Mouse (Mus musculus): Measurements from ENCODE around the gene Ccdc88b. TPM values are rescaled to one million over a fixed set of nuclear protein-coding genes. Genes with fewer than 3 reads are reported as not detected.

Gene Ccdc88b
- polyA plus RNA-seq, 1 experiment from 2014 or later, result 1.6 TPM

DNA sequence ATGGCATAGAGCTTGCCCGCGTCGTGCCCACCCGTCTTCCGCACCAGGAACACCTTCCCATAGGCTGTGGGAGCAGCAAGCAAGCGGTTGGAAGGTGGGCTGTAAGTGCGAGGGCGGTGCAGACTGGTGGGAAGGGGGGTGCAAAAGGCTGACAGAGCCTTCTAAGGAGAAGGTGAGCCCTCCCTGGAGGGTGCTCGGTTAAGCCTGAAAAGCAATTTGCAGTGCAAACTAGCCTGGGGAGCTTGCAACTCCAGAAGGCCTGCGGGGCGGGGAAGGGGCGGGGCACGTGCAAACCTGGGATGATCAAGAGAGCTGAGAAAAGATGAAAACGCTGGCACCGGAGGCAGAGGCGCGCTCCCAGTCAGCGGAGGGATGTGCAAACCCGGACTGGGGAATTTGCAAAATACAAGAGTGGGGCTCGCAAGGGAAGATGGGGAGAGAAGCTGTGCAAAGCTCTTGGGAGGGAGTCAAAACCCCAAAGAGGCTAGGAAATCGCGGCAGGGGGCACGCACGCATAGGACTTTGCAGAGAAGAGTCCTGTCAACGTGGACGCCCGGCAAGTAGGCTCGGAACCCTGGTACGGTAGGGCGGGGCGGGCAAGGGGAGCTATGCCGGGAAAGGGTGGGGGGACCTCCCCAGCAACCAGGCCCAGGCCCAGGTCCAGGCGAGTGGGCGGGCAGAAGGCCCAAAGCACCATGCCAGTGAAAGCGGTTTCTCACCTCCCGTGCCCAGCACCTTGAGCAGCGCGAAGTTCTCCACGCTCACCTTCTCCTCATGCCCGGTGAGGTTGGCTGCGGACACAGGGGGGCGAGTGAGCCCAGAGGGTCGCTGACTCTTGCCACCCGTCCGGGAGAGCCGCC, 18.2 kb downstream of the Ccdc88b start:
- under 1% methylated on average over 46 of the region's 46 CpGs for WGBS
- Histone ChIP-seq H3K9me3 (ENCODE audit: control insufficient read depth, low read length) (no peaks in the 10 kb centered on the region), H3K27me3 (ENCODE audit: control insufficient read depth, insufficient read depth, low read depth, low read length) (no peaks in the 10 kb centered on the region; the same call in 1 of the 2 replicates), H3K4me3 (ENCODE audit: low read length) (peak overlapping the region; percentile 89), H3K9ac (ENCODE audit: low read length) (peak overlapping the region; percentile 90), H3K4me2 (ENCODE audit: low read depth, low read length) (peak overlapping the region; percentile 97), H3K36me3 (ENCODE audit: control insufficient read depth, insufficient read depth, low read length) (peaks cover 15% of the 10 kb centered on the region), H3K27ac (ENCODE audit: low read length) (peak overlapping the region; percentile 79), H3K4me1 (replicated peaks; ENCODE audit: control insufficient read depth, insufficient read depth, low read length) (peaks cover 20% of the 10 kb centered on the region)
- peak; percentile 37 for ATAC-seq (ENCODE audit: low read depth)

DNA sequence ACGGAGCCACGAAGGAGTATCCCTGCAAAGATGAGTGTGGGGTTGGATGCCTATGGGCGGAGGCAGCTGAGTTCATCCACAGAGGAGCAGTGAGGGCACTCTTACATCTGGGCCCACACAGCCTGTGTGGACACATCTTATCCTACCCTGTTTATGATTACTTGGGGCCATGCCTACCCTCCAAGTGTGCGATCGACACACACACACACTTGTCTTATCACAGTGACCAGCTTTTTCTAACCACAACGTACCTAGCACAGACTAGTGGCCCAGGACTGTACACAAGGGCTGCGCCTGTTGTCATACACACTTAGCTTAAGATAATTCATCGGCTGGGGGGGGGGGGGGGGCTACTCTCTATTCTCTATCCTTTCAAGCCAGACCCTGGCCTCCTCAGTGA, 25.6 kb downstream of the Ccdc88b start:
- no peak for ATAC-seq (ENCODE audit: low read depth)
- Histone ChIP-seq H3K9me3 (ENCODE audit: control insufficient read depth, low read length) (no peaks in the 10 kb centered on the region), H3K9ac (ENCODE audit: low read length) (no peak overlapping the region), H3K4me1 (replicated peaks; ENCODE audit: control insufficient read depth, insufficient read depth, low read length) (peaks cover 10% of the 10 kb centered on the region), H3K27me3 (ENCODE audit: control insufficient read depth, insufficient read depth, low read depth, low read length) (peaks cover 27% of the 10 kb centered on the region), H3K36me3 (ENCODE audit: control insufficient read depth, insufficient read depth, low read length) (peaks cover 37% of the 10 kb centered on the region), H3K4me3 (ENCODE audit: low read length) (no peak overlapping the region), H3K27ac (ENCODE audit: low read length) (no peak overlapping the region), H3K4me2 (ENCODE audit: low read depth, low read length) (no peak overlapping the region)
- 81% methylated on average over 8 of the region's 8 CpGs for WGBS

DNA sequence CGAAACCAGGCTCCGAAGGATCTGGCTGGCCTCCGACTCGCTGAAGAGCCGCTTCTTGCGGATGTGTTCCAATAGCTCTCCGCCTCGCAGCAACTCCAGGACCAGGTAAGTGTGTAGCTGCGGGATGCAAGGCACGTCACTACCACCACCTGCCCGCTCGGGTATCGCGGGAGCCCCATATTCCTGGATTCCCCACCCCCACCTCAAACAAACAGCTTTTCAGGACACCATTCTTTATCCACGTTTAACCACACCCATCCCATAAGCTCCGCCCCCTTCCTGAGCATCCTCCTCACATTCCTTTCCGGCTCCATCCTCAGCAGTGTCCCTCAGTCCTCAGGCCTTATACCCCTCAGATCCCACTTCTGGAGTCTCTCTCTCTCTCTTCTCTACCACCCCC, 26.7 kb downstream of the Ccdc88b start:
- Histone ChIP-seq H3K9me3 (ENCODE audit: control insufficient read depth, low read length) (no peaks in the 10 kb centered on the region), H3K4me1 (replicated peaks; ENCODE audit: control insufficient read depth, insufficient read depth, low read length) (peaks cover 10% of the 10 kb centered on the region), H3K9ac (ENCODE audit: low read length) (no peak overlapping the region), H3K27ac (ENCODE audit: low read length) (no peak overlapping the region), H3K36me3 (ENCODE audit: control insufficient read depth, insufficient read depth, low read length) (peaks cover 37% of the 10 kb centered on the region), H3K4me2 (ENCODE audit: low read depth, low read length) (no peak overlapping the region), H3K4me3 (ENCODE audit: low read length) (no peak overlapping the region), H3K27me3 (ENCODE audit: control insufficient read depth, insufficient read depth, low read depth, low read length) (peaks cover 27% of the 10 kb centered on the region)
- WGBS, result 30% methylated on average over 17 of the region's 17 CpGs
- no peak for ATAC-seq (ENCODE audit: low read depth)

DNA sequence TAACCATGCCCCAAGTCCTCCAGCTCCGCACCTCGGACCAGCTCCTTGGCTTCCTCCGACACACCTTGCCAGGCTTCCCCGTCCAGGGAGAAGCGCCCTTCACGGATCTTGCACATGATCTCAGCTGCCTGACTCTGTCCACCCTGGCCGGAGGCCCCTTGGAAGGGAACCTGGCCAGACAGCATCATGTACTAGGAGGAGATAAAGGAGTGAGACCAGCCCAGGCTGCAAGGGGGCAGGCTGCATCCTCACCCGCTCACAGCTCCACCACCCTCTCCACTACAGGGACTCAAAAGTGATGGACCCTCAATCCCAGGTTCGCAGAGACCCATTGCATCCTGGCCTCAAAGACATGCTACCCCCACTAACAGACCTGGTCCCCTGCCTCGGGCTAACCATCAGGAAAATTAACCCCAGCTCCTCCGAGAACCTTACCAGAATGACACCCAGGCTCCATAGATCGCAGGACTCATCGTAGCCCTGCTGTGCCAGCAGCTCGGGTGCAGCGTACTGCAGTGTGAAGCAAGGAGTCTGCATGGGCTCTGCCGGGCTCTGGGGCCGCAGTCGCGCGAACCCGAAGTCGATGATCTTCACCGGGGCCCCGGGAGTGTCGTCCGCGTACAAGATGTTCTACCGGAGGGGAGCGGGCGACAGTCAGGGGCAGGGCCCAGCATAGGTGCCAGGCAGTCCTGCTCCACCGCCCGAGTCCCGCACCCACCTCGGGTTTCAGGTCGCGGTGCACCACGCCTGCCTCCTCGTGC, 27.3 kb downstream of the Ccdc88b start:
- Histone ChIP-seq H3K27ac (ENCODE audit: low read length) (no peak overlapping the region), H3K4me1 (replicated peaks; ENCODE audit: control insufficient read depth, insufficient read depth, low read length) (peaks cover 10% of the 10 kb centered on the region), H3K36me3 (ENCODE audit: control insufficient read depth, insufficient read depth, low read length) (peaks cover 33% of the 10 kb centered on the region), H3K9me3 (ENCODE audit: control insufficient read depth, low read length) (no peaks in the 10 kb centered on the region), H3K27me3 (ENCODE audit: control insufficient read depth, insufficient read depth, low read depth, low read length) (peaks cover 27% of the 10 kb centered on the region), H3K4me3 (ENCODE audit: low read length) (peak overlapping the region; percentile 28; the same call in 1 of the 2 replicates), H3K4me2 (ENCODE audit: low read depth, low read length) (peak overlapping the region; percentile 45), H3K9ac (ENCODE audit: low read length) (no peak overlapping the region)
- peak; percentile 32 for ATAC-seq (ENCODE audit: low read depth)
- WGBS, result 33% methylated on average over 38 of the region's 38 CpGs

DNA sequence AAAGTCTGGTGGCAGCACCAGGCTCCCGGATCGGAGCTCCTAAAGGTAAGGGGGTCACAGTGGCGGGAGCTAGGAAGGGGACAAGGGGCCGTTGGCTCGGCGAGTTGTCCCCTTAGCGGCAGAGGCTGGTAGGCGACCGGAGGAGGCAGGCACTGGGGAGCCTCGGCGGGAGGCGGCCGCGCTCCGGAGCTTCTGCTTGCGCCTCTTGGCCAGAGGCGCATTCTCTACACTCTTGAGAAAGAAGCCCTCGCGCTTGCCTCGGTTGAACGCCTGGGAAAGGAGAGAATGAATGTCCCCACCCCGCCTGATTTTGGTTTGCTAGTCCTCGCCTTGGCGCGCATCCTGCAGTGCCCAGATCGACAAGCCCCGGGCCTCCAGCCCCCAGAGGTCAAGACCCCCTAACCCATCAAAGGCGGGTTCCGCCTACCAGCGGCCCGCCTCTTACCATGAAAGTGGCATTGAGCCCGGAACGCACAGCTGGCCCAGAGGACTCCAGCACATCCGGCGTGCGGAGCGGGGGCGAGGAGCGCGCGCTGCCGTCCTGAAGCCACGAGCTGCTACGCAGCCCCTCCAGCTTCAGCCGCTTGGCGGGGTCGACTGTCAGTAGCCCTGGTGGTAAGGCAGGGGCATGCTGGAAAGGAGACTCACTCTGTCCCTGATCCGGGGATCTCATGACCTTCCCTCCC, 28.0 kb downstream of the Ccdc88b start:
- Histone ChIP-seq H3K4me1 (replicated peaks; ENCODE audit: control insufficient read depth, insufficient read depth, low read length) (peaks cover 10% of the 10 kb centered on the region), H3K9ac (ENCODE audit: low read length) (no peak overlapping the region), H3K27me3 (ENCODE audit: control insufficient read depth, insufficient read depth, low read depth, low read length) (peaks cover 27% of the 10 kb centered on the region), H3K4me3 (ENCODE audit: low read length) (peak overlapping the region; percentile 28), H3K9me3 (ENCODE audit: control insufficient read depth, low read length) (no peaks in the 10 kb centered on the region), H3K27ac (ENCODE audit: low read length) (no peak overlapping the region), H3K4me2 (ENCODE audit: low read depth, low read length) (peak overlapping the region; percentile 45), H3K36me3 (ENCODE audit: control insufficient read depth, insufficient read depth, low read length) (peaks cover 27% of the 10 kb centered on the region)
- ATAC-seq (ENCODE audit: low read depth), result peak; percentile 77
- 19% methylated on average over 48 of the region's 48 CpGs for WGBS

DNA sequence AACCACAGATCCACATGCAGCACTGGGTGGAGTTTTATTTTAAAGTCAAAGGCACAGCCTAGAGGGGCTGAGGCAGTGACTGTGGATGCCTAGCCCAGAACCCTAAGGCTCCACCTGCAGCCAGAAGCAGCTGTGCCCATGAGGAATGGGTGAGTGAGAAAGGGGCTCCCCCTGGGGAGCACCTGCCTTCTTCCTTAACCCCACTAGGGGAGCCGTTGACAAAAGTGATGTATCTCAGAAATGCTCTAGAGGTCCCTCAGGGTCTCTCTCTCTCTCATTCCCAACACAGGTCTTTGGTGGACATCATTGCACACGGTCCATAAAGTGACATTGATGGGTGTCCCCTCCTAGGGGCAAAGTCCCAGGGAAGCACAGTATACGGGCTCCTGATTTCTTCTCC, 28.9 kb downstream of the Ccdc88b start:
- Histone ChIP-seq H3K27me3 (ENCODE audit: control insufficient read depth, insufficient read depth, low read depth, low read length) (peaks cover 27% of the 10 kb centered on the region), H3K4me1 (replicated peaks; ENCODE audit: control insufficient read depth, insufficient read depth, low read length) (peaks cover 10% of the 10 kb centered on the region), H3K4me3 (ENCODE audit: low read length) (no peak overlapping the region), H3K36me3 (ENCODE audit: control insufficient read depth, insufficient read depth, low read length) (peaks cover 18% of the 10 kb centered on the region), H3K9me3 (ENCODE audit: control insufficient read depth, low read length) (no peaks in the 10 kb centered on the region), H3K27ac (ENCODE audit: low read length) (no peak overlapping the region), H3K9ac (ENCODE audit: low read length) (no peak overlapping the region), H3K4me2 (ENCODE audit: low read depth, low read length) (no peak overlapping the region)
- no peak for ATAC-seq (ENCODE audit: low read depth)
- 47% methylated on average over 3 of the region's 3 CpGs for WGBS

DNA sequence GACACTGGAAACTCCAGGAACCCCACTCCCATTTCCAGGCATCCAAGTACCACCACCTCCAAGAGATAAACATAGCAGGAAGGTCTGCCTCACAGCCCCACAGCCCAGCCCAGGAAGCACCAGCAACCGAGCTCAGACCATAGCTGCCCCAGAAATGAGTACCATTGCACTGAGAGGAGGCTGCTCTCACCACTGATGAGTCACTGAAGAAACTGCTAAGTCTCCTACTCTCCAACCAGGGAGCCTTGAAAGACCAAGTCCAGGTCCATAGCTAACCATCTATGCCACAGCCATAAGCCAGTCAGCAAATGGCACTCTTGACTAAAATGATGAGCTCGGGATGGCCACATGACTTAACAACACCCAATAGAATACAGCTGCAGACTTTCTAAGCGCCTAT, 31.4 kb downstream of the Ccdc88b start:
- WGBS, result 73% methylated on average over 3 of the region's 3 CpGs
- Histone ChIP-seq H3K4me1 (replicated peaks; ENCODE audit: control insufficient read depth, insufficient read depth, low read length) (peaks cover 10% of the 10 kb centered on the region), H3K27me3 (ENCODE audit: control insufficient read depth, insufficient read depth, low read depth, low read length) (peaks cover 21% of the 10 kb centered on the region), H3K27ac (ENCODE audit: low read length) (no peak overlapping the region), H3K9me3 (ENCODE audit: control insufficient read depth, low read length) (no peaks in the 10 kb centered on the region), H3K4me3 (ENCODE audit: low read length) (no peak overlapping the region), H3K4me2 (ENCODE audit: low read depth, low read length) (no peak overlapping the region), H3K36me3 (ENCODE audit: control insufficient read depth, insufficient read depth, low read length) (peaks cover 6% of the 10 kb centered on the region; the same call in 1 of the 2 replicates), H3K9ac (ENCODE audit: low read length) (no peak overlapping the region)
- ATAC-seq (ENCODE audit: low read depth), result no peak

DNA sequence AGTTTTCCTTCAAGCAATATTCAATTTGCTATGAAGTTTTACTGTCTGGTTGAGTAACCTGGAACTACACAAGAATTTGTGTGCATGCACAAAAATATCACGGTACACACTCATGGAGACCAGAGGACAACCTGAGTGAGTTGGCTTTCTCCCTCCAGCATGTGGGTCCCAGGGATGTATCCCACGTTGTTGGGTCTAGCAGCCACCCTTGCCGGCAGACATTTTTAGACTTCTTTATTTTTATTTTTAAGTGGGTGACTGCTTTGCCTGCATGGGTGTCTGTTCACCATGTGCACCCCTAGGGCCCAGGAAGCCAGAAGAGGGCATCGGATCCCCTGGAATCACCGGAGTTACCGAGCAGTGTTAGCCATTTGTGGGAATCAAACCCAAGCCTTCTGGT, 32.6 kb downstream of the Ccdc88b start:
- Histone ChIP-seq H3K9ac (ENCODE audit: low read length) (no peak overlapping the region), H3K4me3 (ENCODE audit: low read length) (no peak overlapping the region), H3K4me2 (ENCODE audit: low read depth, low read length) (no peak overlapping the region), H3K27me3 (ENCODE audit: control insufficient read depth, insufficient read depth, low read depth, low read length) (peaks cover 8% of the 10 kb centered on the region; the same call in 1 of the 2 replicates), H3K9me3 (ENCODE audit: control insufficient read depth, low read length) (no peaks in the 10 kb centered on the region), H3K36me3 (ENCODE audit: control insufficient read depth, insufficient read depth, low read length) (no peaks in the 10 kb centered on the region), H3K4me1 (replicated peaks; ENCODE audit: control insufficient read depth, insufficient read depth, low read length) (peaks cover 6% of the 10 kb centered on the region), H3K27ac (ENCODE audit: low read length) (no peak overlapping the region)
- WGBS, result 81% methylated on average over 6 of the region's 6 CpGs
- no peak for ATAC-seq (ENCODE audit: low read depth)

Data from lung, embryonic 16.5 days (tissue).